Mouse (Mus musculus) layer of hippocampus, adult 2 months (tissue): ENCODE results near the gene Ap4b1. TPM values are rescaled to one million over a fixed set of nuclear protein-coding genes. Genes with fewer than 3 reads are reported as not detected.

ENCODE experiments used
- DNase-seq, 2 experiments: peaks; one replicate each; pipeline ENCODE4 v3.0.0; 2022; ENCODE audit warnings: low spot score in 2 of 2
- H3K27ac ChIP-seq: fragments of 200-600 bp; 2 replicates; pipeline ENCODE4 v1.8.1; 2022
- H3K4me3 ChIP-seq: fragments of 200-600 bp; 2 replicates; pipeline ENCODE4 v1.8.1; 2022; ENCODE audit warnings: mild to moderate bottlenecking
- CTCF ChIP-seq: fragments of 200-600 bp; conservative IDR thresholded peaks from 2 replicates; pipeline ENCODE4 v1.8.1; 2022; ENCODE audit warnings: antibody characterized with exemption, mild to moderate bottlenecking, moderate library complexity
- total RNA-seq, 2 experiments: library from RNA; stranded (reverse); gene quantifications; 2 replicates each; pipeline ENCODE4 v1.2.3; 2021

The Ap4b1 gene
- total RNA-seq, 2 experiments from 2014 or later: 12.7 to 13.3 TPM

DNA sequence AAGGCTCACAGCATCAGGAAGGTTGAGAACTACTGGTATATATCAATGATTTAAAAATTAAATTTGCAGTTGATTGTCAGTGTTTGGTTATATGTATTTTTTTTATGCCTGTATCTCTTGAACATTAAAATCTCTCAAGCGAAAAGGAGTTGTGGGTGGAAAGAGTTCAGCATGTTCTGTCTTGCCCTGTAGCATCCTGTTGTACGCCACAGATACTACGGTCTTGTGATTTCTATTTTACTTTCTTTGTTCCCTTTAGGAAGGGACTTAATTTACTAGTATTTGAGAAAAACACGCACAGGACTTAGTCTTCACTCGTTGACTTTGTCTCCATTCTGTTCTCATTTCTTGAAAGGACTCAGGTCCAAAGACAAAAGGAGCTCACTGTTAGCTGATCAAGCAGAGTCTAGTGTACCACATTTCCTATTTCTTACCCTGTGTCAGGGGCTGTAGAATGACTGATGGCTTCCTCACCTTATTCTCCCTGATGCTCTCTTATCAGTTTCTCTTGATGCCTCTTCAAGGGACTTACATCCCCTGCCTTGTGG is 58.2 kb downstream of the Ap4b1 start:
- no peak for TF ChIP-seq CTCF
- Histone ChIP-seq H3K27ac (no peak overlapping the region), H3K4me3 (no peak overlapping the region)
- no peak for DNase-seq

DNA sequence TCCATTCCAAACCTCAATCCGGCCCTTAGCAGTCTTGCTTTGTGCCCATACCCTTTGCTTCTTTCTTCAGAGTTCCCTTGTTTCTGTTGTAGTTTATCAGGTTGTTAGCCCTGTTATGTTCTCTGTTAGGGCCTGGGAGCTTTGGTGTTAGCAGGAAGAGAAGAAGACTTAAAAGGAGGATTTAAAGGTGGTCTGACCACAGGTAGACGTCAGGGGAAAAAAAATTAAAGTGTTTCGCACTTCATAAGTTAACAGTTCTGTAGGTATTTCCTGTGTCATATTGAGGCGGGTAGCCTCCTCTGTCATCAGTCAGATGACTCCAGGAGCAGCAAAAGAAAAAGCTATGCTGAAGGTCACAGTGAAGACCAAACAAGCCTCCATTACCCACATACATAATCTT is 58.7 kb downstream of the Ap4b1 start:
- no peak overlapping the region for H3K27ac ChIP-seq
- no peak for TF ChIP-seq CTCF
- no peak for DNase-seq
- H3K4me3 ChIP-seq: no peak overlapping the region

Other genes with a start within 250 kb of the Ap4b1 start
- 1 to 10 TPM; 6.2 to 6.3 TPM for gene Syt6, start 234.3 kb upstream of the Ap4b1 start, total RNA-seq
- 1 to 10 TPM in 1 of 2 experiments, not detected in 1; 1.9 TPM for gene Atg4a-ps, start 163.5 kb upstream of the Ap4b1 start, total RNA-seq
- 10 to 100 TPM; 13.6 to 14.2 TPM for gene Olfml3, start 71.5 kb upstream of the Ap4b1 start, total RNA-seq
- not detected for gene Gm10964, start 70.2 kb upstream of the Ap4b1 start, total RNA-seq
- 100 to 1,000 TPM; 128 to 134 TPM for gene Hipk1, start 18.0 kb upstream of the Ap4b1 start, total RNA-seq
- gene Dclre1b, start 76 bp upstream of the Ap4b1 start, total RNA-seq: 1 to 10 TPM; 9.8 to 10.0 TPM
- under 1 TPM; 0.27 to 0.31 TPM for gene Gm43064, start 53 bp downstream of the Ap4b1 start, total RNA-seq
- 1 to 10 TPM; 1.5 to 2.0 TPM for gene Bcl2l15, start 23.1 kb downstream of the Ap4b1 start, total RNA-seq
- gene Ptpn22, start 50.3 kb downstream of the Ap4b1 start, total RNA-seq: 1 to 10 TPM in 1 of 2 experiments, under 1 TPM in 1; 0.88 to 2.0 TPM
- 10 to 100 TPM; 21.1 to 22.0 TPM for gene Rsbn1, start 104.6 kb downstream of the Ap4b1 start, total RNA-seq
- 10 to 100 TPM; 42.2 to 43.2 TPM for gene Phtf1, start 158.6 kb downstream of the Ap4b1 start, total RNA-seq